Mouse (Mus musculus) forebrain, postnatal 0 days (tissue): ENCODE results near the gene Ubald2. TPM values are rescaled to one million over a fixed set of nuclear protein-coding genes. Genes with fewer than 3 reads are reported as not detected.

Experiments
- ATAC-seq: fragments of 200-750 bp; cut with Nextera tagmentation; 2 replicates; pipeline ENCODE4 v1.8.0; 2017; ENCODE audit warnings: mild to moderate bottlenecking, moderate library complexity
- DNase-seq: peaks from one replicate; pipeline ENCODE4 v3.0.0-alpha.2; 2015
- H3K27ac ChIP-seq: fragments of 300-500 bp; sonication (generic); 2 replicates; pipeline ENCODE4 v1.5.1; 2014; ENCODE audit warnings: low read depth, mild to moderate bottlenecking, antibody characterized with exemption, low read length, moderate library complexity, mixed read lengths
- H3K27me3 ChIP-seq: fragments of 300-500 bp; sonication (generic); 2 replicates; pipeline ENCODE4 v1.6.1; 2014; ENCODE audit warnings: mild to moderate bottlenecking, low read length, mixed read lengths; ENCODE audit not compliant: insufficient read depth
- H3K36me3 ChIP-seq: fragments of 300-500 bp; sonication (generic); 2 replicates; pipeline ENCODE4 v1.6.1; 2014; ENCODE audit warnings: mild to moderate bottlenecking, moderate library complexity; ENCODE audit not compliant: insufficient read depth
- H3K4me1 ChIP-seq: fragments of 300-500 bp; sonication (generic); 2 replicates; pipeline ENCODE4 v1.6.1; 2014; ENCODE audit warnings: antibody characterized with exemption; ENCODE audit not compliant: insufficient read depth
- H3K4me2 ChIP-seq: fragments of 300-500 bp; sonication (generic); 2 replicates; pipeline ENCODE4 v1.6.1; 2014; ENCODE audit warnings: low read depth, mild to moderate bottlenecking, moderate library complexity
- H3K4me3 ChIP-seq: fragments of 300-500 bp; sonication (generic); 2 replicates; pipeline ENCODE4 v1.5.1; 2014; ENCODE audit warnings: low read depth, low read length, mixed read lengths
- H3K9ac ChIP-seq: fragments of 300-500 bp; sonication (generic); 2 replicates; pipeline ENCODE4 v1.6.1; 2014; ENCODE audit warnings: mild to moderate bottlenecking
- H3K9me3 ChIP-seq: fragments of 300-500 bp; sonication (generic); 2 replicates; pipeline ENCODE4 v1.6.1; 2016; ENCODE audit warnings: low read length
- CTCF ChIP-seq: sonication (generic); IDR thresholded peaks from 2 replicates; pipeline ENCODE4 v1.5.1; 2016; ENCODE audit warnings: antibody characterized with exemption, control low read depth, low read depth
- WGBS: fragments of 180-500 bp; shearing (Covaris S2); extraction: QIAGEN DNeasy Blood & Tissue Kit; methylation state at CpG from one replicate; pipeline ENCODE4 v1.1.7; 2014; 5-methylcytosine and 5-hydroxymethylcytosine counted together
- polyA plus RNA-seq: library from polyadenylated mRNA; unstranded; fragments of >200 nt; fragmentation: Nextera tagmentation; extraction: Ambion mirVana; gene quantifications from 2 replicates; pipeline ENCODE4 v1.2.1, GENCODE M21; 2015
- total RNA-seq: library from RNA; depleted of rRNA; stranded (reverse); fragments of >200 nt; gene quantifications from 2 replicates; pipeline ENCODE4 v1.2.3, GENCODE M21; 2014

The Ubald2 gene
- total and polyA plus RNA-seq, 2 experiments from 2014 or later = 50.6 to 88.0 TPM

DNA sequence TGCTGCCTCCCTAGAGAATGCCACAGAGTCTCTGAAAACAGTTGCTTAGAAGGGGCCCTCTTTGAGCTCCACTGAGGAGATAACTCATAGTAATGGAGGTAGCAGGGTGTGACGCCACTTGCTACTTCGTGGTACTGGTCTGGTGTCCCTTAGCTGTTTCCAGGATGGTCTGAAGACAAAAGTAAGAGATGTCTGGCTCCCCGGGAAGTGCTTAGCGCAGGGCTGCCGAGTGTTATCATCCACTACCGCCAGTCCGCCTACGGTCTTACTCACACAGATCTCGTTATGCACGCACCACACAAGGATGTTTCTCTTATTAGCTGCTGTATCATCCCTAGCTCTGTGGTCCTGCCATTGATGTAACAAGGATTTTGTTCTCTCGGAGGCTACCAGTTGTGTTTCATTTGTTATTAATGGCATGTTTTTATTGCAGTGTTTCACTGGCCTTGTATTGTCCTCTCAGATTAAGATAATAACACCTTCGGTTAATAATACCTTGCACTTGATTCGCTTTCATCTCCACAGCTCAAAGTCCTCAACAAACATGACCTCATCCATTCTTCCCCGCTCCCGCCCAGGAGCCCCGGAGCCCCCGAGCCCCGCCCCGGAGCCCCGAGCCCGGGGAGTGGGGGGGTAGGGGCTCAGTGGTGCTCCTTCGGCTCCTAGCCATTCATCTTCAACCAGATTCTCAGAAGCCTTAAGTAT lies 3.0 kb upstream of the Ubald2 start:
- Histone ChIP-seq H3K9ac (no peak overlapping the region), H3K4me2 (no peak overlapping the region), H3K27me3 (no peaks in the 10 kb centered on the region; the same call in 1 of the 2 replicates), H3K27ac (no peak overlapping the region), H3K4me3 (no peak overlapping the region), H3K9me3 (no peaks in the 10 kb centered on the region), H3K4me1 (no peaks in the 10 kb centered on the region), H3K36me3 (no peaks in the 10 kb centered on the region)
- no peak for TF ChIP-seq CTCF
- WGBS = 29% methylated on average over 22 of the region's 22 CpGs
- ATAC-seq = no peak
- no peak for DNase-seq

DNA sequence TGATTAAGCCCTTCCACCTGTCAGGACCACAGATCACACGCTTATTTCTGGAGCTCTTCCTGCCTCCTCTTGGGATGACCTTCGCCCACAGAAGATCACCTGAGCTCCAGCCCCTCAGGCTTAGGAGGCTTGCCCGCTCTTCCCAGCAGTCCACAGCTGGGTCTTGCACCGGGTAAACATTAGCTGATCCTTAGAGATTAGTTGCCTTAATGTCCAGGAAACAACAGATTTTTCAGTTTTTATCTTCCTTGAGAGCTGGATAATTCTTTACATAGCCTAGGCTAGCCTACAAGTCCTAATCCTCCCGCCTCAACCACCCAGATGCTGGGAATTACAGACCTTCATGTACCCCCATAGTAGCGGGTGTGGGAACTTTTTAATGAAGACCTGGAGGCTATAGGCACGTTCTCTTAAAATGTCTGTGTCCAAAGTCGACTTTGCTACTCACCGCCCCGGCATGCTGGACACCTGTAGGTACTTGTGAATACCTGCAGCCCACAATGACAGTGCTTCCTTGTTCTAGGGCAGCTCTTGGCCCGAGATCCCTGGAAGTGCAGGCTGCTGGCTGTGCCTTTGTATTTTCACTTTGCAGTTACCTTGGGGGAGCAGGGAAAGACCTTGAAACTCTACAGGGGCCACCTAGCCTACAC lies 2.3 kb upstream of the Ubald2 start:
- WGBS = 46% methylated on average over 11 of the region's 11 CpGs
- no peak overlapping the region for H3K4me2 ChIP-seq
- H3K9me3 ChIP-seq = no peaks in the 10 kb centered on the region
- no peaks in the 10 kb centered on the region; the same call in 1 of the 2 replicates for H3K27me3 ChIP-seq
- no peak overlapping the region for H3K9ac ChIP-seq
- ATAC-seq = no peak
- no peak for DNase-seq
- no peak for TF ChIP-seq CTCF
- 0 out of 2 replicates have a peak, but pooled peaks cover under 1% of the 10 kb centered on the region for H3K36me3 ChIP-seq
- H3K27ac ChIP-seq = no peak overlapping the region
- no peaks in the 10 kb centered on the region for H3K4me1 ChIP-seq
- H3K4me3 ChIP-seq = no peak overlapping the region

DNA sequence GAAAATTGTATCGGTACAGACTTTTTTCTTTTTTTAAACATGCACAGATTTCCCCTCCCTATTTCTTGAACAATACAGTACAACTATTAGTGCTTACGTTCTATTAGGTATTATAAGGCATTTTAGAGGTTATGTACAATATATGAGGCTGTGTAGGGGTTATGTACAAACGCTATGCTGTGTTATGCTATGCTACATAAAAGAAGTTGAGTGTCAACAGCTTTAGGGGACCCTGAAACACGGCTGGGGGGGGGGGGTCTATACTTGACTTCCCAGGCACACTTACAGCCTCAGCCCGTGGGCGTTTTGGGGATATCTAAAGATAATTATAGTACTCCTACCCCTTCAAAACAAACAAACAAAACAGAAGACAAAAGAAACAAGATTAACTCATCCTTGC lies 1.8 kb upstream of the Ubald2 start:
- TF ChIP-seq CTCF = no peak

DNA sequence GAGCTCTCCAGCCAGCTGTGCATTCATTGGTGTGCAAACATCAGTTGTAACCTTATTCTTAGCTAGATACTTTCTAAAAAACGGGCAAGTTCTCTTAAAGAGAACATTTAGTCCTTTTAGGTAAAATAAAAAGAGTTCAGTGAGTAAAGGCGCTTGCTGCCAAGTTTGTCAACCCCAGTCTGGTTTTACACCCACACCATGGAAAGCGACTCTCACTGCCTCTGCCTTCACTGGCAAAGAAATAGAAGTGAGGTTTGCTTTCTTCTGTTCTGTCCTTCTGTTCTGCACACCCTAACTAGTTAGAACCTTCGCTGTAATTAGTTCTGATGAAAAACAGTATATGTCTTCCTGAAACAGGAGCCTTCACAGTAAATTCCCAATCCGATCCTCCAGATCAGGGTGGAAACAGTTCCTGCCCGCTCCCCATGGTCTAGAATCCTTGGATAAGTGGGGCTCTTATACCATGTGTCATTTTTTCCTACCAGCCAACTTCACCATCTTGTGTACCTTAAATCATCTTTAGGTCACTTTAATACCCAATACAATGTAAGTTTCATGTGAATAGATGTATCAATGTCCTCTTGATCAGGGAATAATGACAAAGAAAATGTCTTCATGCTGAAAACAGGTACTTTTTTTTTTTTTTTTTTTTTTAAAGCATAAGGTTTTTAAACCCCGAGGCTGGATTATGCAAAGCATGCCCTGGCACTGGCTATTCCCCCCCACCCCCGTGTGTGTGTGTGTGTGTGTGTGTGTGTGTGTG lies 1.1 kb upstream of the Ubald2 start:
- Histone ChIP-seq H3K4me1 (0 out of 2 replicates have a peak, but pooled peaks cover 4% of the 10 kb centered on the region), H3K9ac (no peak overlapping the region), H3K4me3 (no peak overlapping the region), H3K27me3 (no peaks in the 10 kb centered on the region; the same call in 1 of the 2 replicates), H3K27ac (no peak overlapping the region), H3K9me3 (no peaks in the 10 kb centered on the region), H3K36me3 (peaks cover 8% of the 10 kb centered on the region; the same call in 1 of the 2 replicates), H3K4me2 (no peak overlapping the region)
- TF ChIP-seq CTCF = no peak
- 55% methylated on average over 8 of the region's 8 CpGs for WGBS
- no peak for ATAC-seq
- no peak for DNase-seq

More for the DNA sequence above, 1.8 kb upstream of the Ubald2 start:
- H3K4me3 ChIP-seq = no peak overlapping the region
- 0 out of 2 replicates have a peak, but pooled peaks cover 2% of the 10 kb centered on the region for H3K4me1 ChIP-seq
- no peak overlapping the region for H3K4me2 ChIP-seq
- peaks cover 6% of the 10 kb centered on the region; the same call in 1 of the 2 replicates for H3K36me3 ChIP-seq
- H3K9ac ChIP-seq = no peak overlapping the region
- no peak overlapping the region for H3K27ac ChIP-seq
- H3K9me3 ChIP-seq = no peaks in the 10 kb centered on the region
- ATAC-seq = no peak
- no peaks in the 10 kb centered on the region; the same call in 1 of the 2 replicates for H3K27me3 ChIP-seq
- no peak for DNase-seq
- 47% methylated on average over 6 of the region's 6 CpGs for WGBS

DNA sequence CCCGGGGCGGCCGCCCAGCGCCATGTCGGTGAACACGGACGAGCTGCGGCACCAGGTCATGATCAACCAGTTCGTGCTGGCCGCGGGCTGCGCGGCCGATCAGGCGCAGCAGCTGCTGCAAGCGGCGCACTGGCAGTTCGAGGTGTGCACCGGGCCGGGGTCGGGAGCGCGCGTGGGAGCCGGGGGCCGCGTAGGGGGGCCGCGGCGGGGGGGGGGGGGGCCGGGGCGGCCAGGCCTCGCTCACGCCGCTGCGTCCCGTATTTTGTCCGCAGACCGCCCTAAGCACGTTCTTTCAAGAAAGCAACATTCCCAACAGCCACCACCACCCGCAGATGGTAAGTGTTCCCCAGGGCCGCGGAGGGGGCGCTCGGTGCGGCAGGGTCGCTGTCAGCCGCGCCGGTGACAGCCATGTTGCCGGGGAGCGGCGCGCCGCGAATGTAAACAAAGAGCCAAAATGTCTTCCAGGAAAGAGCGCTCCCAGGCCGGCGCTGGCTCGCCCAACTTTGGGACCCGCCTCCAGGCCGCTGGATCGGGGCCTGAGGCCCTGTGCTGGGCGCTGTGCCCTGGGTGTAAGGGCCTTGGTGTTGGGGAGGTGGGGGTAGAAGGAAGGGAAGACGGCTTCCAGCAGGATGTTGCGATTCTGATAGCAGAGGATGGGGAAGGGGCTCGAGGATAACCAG lies 533 bp downstream of the Ubald2 start:
- H3K27me3 ChIP-seq = no peaks in the 10 kb centered on the region; the same call in 1 of the 2 replicates
- H3K9ac ChIP-seq = peak overlapping the region; percentile 84
- peak overlapping the region; percentile 75 for H3K4me3 ChIP-seq
- 0 out of 2 replicates have a peak, but pooled peaks cover 4% of the 10 kb centered on the region for H3K4me1 ChIP-seq
- H3K9me3 ChIP-seq = no peaks in the 10 kb centered on the region
- ATAC-seq (peak; percentile 18; the same call in 1 of the 2 replicates), DNase-seq (peak; percentile 75)
- H3K27ac ChIP-seq = peak overlapping the region; percentile 92
- WGBS = 0% methylated on average over 40 of the region's 67 CpGs
- H3K36me3 ChIP-seq = peaks cover 14% of the 10 kb centered on the region
- TF ChIP-seq CTCF = no peak; the same call in 1 of the 2 replicates
- peak overlapping the region; percentile 73 for H3K4me2 ChIP-seq

DNA sequence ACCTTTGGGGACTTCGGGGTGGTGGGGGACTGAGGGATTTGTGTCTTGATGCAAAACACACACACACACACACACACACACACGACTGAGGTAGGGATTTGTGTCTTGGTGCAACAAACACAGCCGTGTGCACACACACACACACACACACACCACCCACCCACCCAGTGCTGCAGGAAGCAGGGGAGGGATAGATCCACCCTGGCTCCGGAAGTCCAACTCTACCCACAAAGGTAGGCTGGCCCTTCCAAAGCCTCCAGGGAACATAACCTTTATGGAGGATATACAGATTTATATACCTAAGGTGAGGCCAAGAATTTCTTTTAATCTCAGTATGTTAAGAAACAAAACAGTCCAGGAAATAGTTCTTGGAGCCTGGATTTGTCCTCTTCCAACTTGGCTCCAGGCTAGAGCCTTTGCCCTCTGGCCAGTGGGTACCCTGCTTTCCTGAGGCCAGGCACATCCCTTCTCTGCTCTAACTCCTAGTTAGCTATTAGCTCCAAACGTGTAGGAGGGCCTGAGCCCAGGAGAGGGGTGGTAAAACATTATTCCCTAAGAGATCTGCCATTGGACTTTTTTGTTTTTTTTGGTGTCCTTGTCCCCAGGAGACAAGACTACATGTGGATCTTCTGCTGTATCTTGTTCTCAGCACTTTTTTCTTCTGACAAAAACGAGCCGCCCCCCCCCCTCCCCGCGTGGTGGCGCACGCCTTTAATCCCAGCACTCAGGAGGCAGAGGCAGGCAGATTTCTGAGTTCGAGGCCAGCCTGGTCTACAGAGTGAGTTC lies 1.3 kb downstream of the Ubald2 start:
- no peak for ATAC-seq
- Histone ChIP-seq H3K36me3 (peaks cover 16% of the 10 kb centered on the region), H3K4me3 (peak overlapping the region; percentile 75), H3K9ac (peak overlapping the region; percentile 84), H3K4me2 (peak overlapping the region; percentile 73), H3K4me1 (0 out of 2 replicates have a peak, but pooled peaks cover 4% of the 10 kb centered on the region), H3K27me3 (no peaks in the 10 kb centered on the region; the same call in 1 of the 2 replicates), H3K9me3 (no peaks in the 10 kb centered on the region), H3K27ac (peak overlapping the region; percentile 92)
- no peak for DNase-seq
- TF ChIP-seq CTCF = no peak
- whole genome bisulfite sequencing = 44% methylated on average over 12 of the region's 12 CpGs
